Mouse (Mus musculus) ES-E14 (cell line): ENCODE data around the gene Xrra1.

ENCODE experiments used
- MAFK ChIP-seq: IDR thresholded peaks from 2 replicates; pipeline ENCODE4 v1.6.1; 2014; ENCODE audit warnings: mild to moderate bottlenecking, low read depth, low read length, inconsistent platforms; ENCODE audit not compliant: insufficient read depth
- ZNF384 ChIP-seq: IDR thresholded peaks from 2 replicates; pipeline ENCODE4 v1.6.1; 2012; ENCODE audit warnings: low read depth, low read length, inconsistent platforms

DNA sequence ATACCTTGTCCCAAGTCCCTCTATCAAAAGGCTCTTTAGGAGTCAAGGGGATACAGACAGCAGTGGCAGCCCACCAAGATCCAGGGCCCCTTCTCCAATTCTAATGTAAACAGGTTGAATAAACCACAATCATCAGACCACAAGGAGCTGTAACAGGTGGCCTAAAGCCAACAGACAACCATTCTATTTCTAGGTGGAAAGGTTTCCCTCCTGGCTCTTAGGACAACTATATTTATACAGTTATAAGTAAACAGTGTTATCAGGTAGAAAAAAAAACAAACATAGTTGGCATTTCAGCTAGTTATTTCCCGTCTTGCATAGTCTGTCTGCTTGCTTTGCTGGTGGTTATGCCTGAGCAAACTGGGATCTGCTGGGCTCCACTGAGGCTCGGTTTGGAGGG lies 61.5 kb downstream of the Xrra1 start:
- no peak for TF ChIP-seq ZNF384
- no peak for TF ChIP-seq MAFK
